Mouse (Mus musculus) erythroblast, embryonic 14.5 days (primary cell): ENCODE data around the gene Tbata.

Source experiments
- GATA1 ChIP-seq: IDR thresholded peaks from 2 replicates; pipeline ENCODE4 v1.6.1; 2012; ENCODE audit warnings: low read length, inconsistent platforms, mixed read lengths
- TAL1 ChIP-seq: IDR thresholded peaks from 3 replicates; pipeline ENCODE4 v1.6.1; 2012; ENCODE audit warnings: low read length, inconsistent platforms, mixed read lengths

DNA sequence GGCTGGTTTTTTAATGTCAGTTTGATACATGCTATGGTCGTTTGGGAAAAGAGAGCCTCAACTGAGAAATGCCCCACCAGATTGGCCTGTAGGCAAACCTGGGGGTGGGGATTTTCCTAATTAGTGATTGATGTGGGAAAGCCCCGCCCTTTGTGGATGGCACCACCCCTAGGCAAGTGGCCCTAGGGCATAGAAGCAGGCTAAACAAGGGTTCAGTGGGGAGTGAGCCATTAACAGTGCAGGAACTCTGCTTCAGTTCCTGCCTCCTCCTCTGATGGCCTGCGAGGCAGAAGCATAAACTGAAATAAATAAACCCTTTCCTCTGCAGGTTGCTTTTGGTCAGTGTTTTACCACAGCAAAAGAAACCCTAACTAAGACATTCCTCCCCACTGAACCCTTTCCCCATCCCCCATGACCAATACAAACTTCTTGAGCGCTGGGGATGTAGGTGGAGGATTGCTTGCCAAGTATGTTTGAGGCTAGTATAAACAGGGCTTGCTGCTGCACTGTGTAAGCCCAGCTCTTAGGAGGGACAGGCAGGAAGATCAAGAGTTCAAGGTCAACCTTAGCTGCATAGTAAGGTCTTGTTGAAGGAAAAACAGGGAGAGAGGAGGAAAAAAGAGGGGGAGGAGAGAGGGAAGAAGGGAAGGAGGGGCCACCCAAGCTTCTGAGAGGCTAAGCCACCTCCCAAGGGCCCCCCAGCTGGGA is 65.1 kb downstream of the Tbata start:
- TF ChIP-seq GATA1 (no peak), TAL1 (no peak)
